Mouse (Mus musculus): ENCODE data around the gene Taok3.
"Not testable (repeated sequence)": the region's sequence is repeated elsewhere in the genome, so short reads cannot be mapped to it uniquely, and the experiment has no call there.

Taok3 gene

GRCm38 (mm10) chr5:117293776-117294175 is 173.8 kb downstream of the Taok3 start:
- DNase-seq (ENCODE audit: low read depth, low spot score) = not testable (repeated sequence)

DNA sequence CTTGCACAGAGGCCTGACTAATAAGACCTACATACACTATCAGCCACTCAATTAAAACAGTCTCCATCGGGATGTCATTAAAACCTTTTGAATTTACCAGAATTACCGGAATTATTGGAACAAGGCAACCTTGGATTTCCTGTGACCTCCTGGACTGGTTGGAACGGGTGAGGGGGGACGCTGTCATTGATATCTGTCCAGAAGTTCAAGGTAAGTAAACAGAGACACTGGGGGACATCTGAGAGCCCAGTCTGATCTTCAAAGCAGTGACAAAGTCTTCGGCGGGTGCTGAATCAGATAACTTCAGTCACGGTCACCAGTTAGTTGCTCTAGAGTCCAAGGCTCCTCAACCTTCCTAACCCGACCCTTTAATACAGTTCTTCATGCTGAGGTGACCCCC is 175.1 kb downstream of the Taok3 start:
- no peak for DNase-seq (ENCODE audit: low read depth, low spot score)

- DNase-seq (ENCODE audit: low read depth, low spot score) = no peak
Observed at GRCm38 (mm10) chr5:117302899-117303298, 183.0 kb downstream of the Taok3 start.

GRCm38 (mm10) chr5:117303691-117304579 is 184.0 kb downstream of the Taok3 start:
- no peak for DNase-seq (ENCODE audit: low read depth, low spot score)

DNA sequence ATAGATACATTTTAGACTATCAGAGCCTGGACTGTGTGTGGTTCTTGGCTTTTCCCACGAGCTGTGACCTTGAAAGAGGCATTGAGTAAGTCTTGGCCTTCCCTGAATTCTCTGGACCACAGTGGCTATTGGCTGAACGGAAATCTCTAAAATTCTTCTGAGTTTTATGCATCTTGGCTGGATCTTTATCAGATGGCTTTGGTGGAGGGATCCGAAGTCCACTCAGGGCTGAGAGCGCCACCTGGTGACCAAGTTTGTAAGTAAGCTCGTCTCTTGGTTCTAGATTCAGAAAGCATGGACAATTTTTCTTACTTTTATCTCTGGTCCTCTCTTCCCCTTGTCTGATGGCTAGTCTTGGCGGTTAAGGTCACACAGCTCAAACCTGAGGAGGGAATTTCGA is 185.0 kb downstream of the Taok3 start:
- DNase-seq (ENCODE audit: low read depth, low spot score) = peak; percentile 84

GRCm38 (mm10) chr5:117305754-117306153 is 185.8 kb downstream of the Taok3 start:
- DNase-seq (ENCODE audit: low read depth, low spot score) = no peak

DNA sequence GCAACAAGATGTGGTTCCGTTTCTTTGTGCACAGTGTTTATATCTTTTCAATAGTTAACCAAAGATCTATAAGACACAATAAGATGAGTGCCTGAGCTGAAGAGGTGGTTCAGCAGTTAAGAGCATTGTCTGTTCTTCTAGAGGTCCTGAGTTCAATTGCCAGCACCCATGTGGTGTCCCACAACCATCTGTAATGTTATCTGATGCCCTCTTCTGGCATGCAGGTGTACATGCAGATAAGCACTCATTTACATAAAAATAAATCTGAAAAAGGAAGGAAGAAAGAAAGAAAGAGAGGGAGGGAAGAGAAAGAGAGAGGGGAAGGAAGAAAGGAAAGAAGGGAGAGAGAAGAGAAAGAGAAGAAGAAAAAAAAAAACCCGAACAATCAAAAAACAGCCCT is 186.9 kb downstream of the Taok3 start:
- DNase-seq (ENCODE audit: low read depth, low spot score) = no peak

DNA sequence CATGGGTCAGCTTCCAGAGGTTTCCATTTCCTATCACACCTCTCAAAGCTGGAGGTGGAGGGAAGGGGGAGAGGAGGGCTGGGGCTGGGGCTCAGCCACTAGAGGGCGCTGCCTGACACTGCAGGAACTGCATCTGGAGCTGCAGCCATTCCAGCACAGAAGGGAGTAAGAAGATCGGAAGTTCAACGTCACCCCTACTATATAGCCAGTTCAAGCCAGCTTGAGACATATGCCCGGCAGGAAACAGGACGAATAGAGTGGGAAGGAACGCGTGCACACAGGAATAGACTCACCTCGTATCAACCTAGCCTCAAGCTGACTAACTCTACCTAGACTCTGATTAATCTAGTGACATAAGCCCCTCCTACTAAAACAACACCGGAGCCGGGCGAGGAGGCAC is 187.8 kb downstream of the Taok3 start:
- peak; percentile 85 for DNase-seq (ENCODE audit: low read depth, low spot score)

GRCm38 (mm10) chr5:117313420-117313819 is 193.5 kb downstream of the Taok3 start:
- DNase-seq (ENCODE audit: low read depth, low spot score) = peak; percentile 57

- DNase-seq (ENCODE audit: low read depth, low spot score) = no peak
Observed at GRCm38 (mm10) chr5:117313909-117314308, 194.0 kb downstream of the Taok3 start.

GRCm38 (mm10) chr5:117314587-117315428 is 194.9 kb downstream of the Taok3 start:
- no peak for DNase-seq (ENCODE audit: low read depth, low spot score)

GRCm38 (mm10) chr5:117318741-117319629 is 199.1 kb downstream of the Taok3 start, which contains the start of gene Vsig10:
Vsig10 (plus strand) TSS chr5:117319083.
- DNase-seq (ENCODE audit: low read depth, low spot score) = peak; percentile 53

DNA sequence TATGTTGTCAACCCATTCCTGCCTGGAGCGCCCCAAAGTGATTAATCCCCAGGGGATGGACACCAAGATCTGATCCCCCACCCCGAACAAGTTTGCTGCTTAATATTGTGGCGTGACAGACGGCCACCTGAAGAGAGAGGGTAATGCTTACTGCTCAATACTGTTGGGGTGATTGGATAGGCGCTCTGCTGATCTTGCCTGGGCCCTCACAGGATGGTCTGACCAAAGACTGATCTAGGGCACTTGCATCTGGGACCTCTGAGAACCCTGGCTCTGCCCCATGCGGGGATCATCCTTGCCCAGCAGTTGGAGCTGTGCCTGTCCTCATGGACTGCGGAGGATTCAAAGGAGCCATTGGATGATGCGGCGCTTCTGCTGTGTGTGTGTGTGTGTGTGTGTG is 203.8 kb downstream of the Taok3 start:
- DNase-seq (ENCODE audit: low read depth, low spot score) = no peak

Measured in CD4-positive, CD25-positive, alpha-beta regulatory T cell, adult 2 months (primary cell).